Mouse (Mus musculus): Measurements from ENCODE around the gene Nck2. TPM values are rescaled to one million over a fixed set of nuclear protein-coding genes. Genes with fewer than 3 reads are reported as not detected.
"Not testable (repeated sequence)": the region's sequence is repeated elsewhere in the genome, so short reads cannot be mapped to it uniquely, and the experiment has no call there.

The Nck2 gene
- polyA plus RNA-seq, 1 experiment from 2014 or later = 40.9 TPM

DNA sequence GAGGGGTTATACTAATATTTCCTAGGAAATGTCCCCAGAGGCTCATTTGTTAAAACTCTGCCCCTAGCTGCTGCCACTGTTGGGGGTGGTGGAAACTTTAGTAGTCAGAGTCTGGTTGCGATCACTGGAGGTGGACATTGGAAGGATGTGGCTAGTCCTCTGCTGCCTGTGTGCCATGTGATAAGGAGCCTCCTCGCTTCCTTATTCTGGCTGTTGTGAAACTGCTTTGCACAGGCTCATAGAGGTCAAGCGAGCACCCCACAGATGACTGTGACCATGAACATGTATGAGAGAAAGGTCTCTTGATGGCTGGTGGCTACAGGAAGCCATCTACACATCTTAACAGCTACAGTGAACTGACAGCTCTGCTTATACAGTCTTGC, 76.6 kb downstream of the Nck2 start:
- no peaks in the 10 kb centered on the region for H3K36me3 ChIP-seq (replicated peaks)
- WGBS = 92% methylated on average over 3 of the region's 3 CpGs
- no peak overlapping the region for H3K27ac ChIP-seq
- no peak overlapping the region for H3K9ac ChIP-seq
- no peak overlapping the region for H3K4me2 ChIP-seq
- H3K9me3 ChIP-seq = no peaks in the 10 kb centered on the region
- H3K4me3 ChIP-seq (replicated peaks) = no peak overlapping the region
- no peaks in the 10 kb centered on the region for H3K4me1 ChIP-seq
- ATAC-seq (ENCODE audit: low FRiP score) = no peak
- no peaks in the 10 kb centered on the region for H3K27me3 ChIP-seq

DNA sequence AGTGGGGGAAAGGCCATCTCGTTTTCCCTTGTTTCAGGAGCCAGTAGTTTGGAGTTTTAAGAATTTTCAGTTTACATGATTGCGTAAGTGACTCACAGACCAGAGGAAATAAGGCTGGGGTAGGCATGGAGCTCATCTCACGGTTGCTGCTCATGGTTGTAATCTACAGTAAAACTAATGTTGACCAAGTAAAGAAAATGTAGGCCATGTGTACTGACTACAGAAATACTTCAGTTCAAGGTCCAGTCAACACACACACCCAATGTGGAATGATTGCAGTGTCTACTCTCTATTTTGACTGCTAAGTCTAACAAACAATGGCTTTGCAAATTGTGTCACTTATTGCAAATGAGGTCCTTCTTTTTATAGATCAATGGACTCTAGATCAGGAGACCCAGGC, 77.1 kb downstream of the Nck2 start:
- ATAC-seq (ENCODE audit: low FRiP score) = no peak
- Histone ChIP-seq H3K27ac (no peak overlapping the region), H3K4me2 (no peak overlapping the region), H3K9ac (no peak overlapping the region), H3K4me3 (replicated peaks) (no peak overlapping the region), H3K4me1 (no peaks in the 10 kb centered on the region), H3K36me3 (replicated peaks) (no peaks in the 10 kb centered on the region), H3K9me3 (no peaks in the 10 kb centered on the region), H3K27me3 (no peaks in the 10 kb centered on the region)
- WGBS = 98% methylated on average over 3 of the region's 3 CpGs

DNA sequence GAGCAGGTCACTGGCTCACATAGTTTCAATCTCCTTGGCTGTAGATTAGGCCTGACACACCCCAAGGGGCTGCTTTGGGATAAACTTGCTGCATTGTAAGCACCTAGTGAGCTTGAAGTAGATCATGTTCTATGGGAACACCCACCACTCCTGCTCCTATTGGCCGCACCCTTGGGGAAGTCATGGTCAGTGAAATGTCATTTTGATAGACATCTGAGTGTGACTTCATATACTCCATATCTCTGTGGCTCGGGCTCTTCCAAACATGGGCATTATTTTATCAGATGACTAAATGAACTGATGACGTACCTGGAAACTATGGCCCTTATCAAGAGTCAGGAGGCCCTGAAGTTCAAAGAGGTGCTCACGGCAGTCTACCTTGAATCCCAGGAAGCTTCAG, 77.6 kb downstream of the Nck2 start:
- no peak for ATAC-seq (ENCODE audit: low FRiP score)
- Histone ChIP-seq H3K27me3 (no peaks in the 10 kb centered on the region), H3K4me2 (no peak overlapping the region), H3K27ac (no peak overlapping the region), H3K9me3 (no peaks in the 10 kb centered on the region), H3K36me3 (replicated peaks) (no peaks in the 10 kb centered on the region), H3K4me1 (no peaks in the 10 kb centered on the region), H3K4me3 (replicated peaks) (no peak overlapping the region), H3K9ac (no peak overlapping the region)
- 93% methylated on average over 4 of the region's 4 CpGs for WGBS

DNA sequence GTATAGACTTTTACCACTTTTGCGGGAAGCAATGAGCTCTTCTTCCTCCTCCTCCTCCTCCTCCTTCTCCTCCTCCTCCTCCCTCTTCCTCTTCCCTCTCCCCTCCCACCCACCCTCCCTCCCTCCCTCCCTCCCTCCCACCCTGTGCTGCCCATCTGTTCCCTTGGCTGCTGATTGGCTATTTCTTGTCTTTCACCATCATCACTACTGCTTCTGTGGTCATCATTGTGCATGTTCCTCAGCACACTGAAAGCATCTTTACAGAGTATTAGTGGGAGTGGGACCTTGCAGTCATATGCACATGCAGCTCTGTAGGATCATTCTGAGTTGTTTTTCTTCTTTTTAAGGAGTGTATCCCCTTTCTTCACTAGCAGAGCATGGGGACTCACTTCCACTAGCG, 78.6 kb downstream of the Nck2 start:
- Histone ChIP-seq H3K9ac (no peak overlapping the region), H3K27ac (no peak overlapping the region), H3K4me1 (no peaks in the 10 kb centered on the region), H3K36me3 (replicated peaks) (no peaks in the 10 kb centered on the region), H3K4me2 (no peak overlapping the region), H3K4me3 (replicated peaks) (no peak overlapping the region), H3K9me3 (no peaks in the 10 kb centered on the region), H3K27me3 (no peaks in the 10 kb centered on the region)
- no peak for ATAC-seq (ENCODE audit: low FRiP score)
- WGBS = 86% methylated on average over 2 of the region's 2 CpGs

DNA sequence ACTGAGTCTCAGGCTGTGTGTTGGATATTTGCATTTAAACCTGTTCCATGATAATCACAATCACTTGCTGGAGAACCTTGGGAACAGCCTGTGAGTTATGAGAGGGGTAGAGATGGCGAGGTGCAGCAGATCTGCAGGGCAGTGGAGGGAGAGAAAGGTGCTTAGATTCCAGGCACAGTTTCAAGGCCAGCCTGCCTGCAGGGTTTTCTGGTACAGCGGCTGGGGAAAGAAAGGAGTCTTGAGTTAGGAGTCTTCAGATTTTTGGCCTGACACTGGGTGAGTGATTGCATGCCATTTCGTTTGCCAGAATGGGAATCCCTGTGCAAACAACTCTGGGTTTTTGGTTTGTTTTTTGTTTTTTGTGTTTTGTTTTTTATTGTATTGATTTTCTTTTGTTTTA, 80.0 kb downstream of the Nck2 start:
- H3K4me1 ChIP-seq = no peaks in the 10 kb centered on the region
- no peak overlapping the region for H3K4me3 ChIP-seq (replicated peaks)
- no peak overlapping the region for H3K27ac ChIP-seq
- no peak for ATAC-seq (ENCODE audit: low FRiP score)
- H3K27me3 ChIP-seq = no peaks in the 10 kb centered on the region
- H3K9me3 ChIP-seq = no peaks in the 10 kb centered on the region
- H3K9ac ChIP-seq = no peak overlapping the region
- H3K36me3 ChIP-seq (replicated peaks) = no peaks in the 10 kb centered on the region
- no peak overlapping the region for H3K4me2 ChIP-seq
- WGBS = 86% methylated on average over 3 of the region's 3 CpGs

GRCm38 (mm10) chr1:43528275-43528674, 83.9 kb downstream of the Nck2 start:
- WGBS = 95% methylated on average over 2 of the region's 2 CpGs
- no peak for ATAC-seq (ENCODE audit: low FRiP score)
- no peak overlapping the region for H3K4me2 ChIP-seq

DNA sequence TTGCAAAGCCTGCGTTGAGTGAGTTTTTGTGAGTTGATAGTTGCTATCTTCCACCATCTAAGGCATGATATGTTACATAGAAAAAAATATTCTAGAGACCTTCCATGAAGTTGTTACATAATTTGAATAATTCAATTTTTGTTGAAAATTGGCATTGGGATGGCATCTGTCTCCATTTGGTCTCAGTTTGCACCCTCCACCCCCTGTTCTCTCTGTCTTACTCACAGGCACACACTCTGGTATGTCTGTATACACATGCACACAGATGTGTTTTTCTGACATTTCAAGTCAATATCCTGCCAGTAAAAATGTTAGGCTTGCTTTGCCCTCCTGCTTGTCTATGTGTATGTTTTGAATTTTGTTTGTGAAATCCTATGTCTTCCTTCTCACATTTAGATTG, 84.7 kb downstream of the Nck2 start:
- Histone ChIP-seq H3K4me1 (0 out of 2 replicates have a peak, but pooled peaks cover 2% of the 10 kb centered on the region), H3K36me3 (replicated peaks) (no peaks in the 10 kb centered on the region), H3K4me3 (replicated peaks) (no peak overlapping the region), H3K4me2 (no peak overlapping the region), H3K27me3 (no peaks in the 10 kb centered on the region), H3K27ac (no peak overlapping the region), H3K9ac (no peak overlapping the region), H3K9me3 (no peaks in the 10 kb centered on the region)
- no peak for ATAC-seq (ENCODE audit: low FRiP score)
- 98% methylated on average over 1 of the region's 1 CpGs for WGBS

More at GRCm38 (mm10) chr1:43528275-43528674, 83.9 kb downstream of the Nck2 start:
- H3K27me3 ChIP-seq = no peaks in the 10 kb centered on the region
- H3K4me1 ChIP-seq = 0 out of 2 replicates have a peak, but pooled peaks cover 2% of the 10 kb centered on the region
- no peak overlapping the region for H3K27ac ChIP-seq
- no peaks in the 10 kb centered on the region for H3K36me3 ChIP-seq (replicated peaks)
- no peak overlapping the region for H3K4me3 ChIP-seq (replicated peaks)
- no peak overlapping the region for H3K9ac ChIP-seq
- H3K9me3 ChIP-seq = no peaks in the 10 kb centered on the region

DNA sequence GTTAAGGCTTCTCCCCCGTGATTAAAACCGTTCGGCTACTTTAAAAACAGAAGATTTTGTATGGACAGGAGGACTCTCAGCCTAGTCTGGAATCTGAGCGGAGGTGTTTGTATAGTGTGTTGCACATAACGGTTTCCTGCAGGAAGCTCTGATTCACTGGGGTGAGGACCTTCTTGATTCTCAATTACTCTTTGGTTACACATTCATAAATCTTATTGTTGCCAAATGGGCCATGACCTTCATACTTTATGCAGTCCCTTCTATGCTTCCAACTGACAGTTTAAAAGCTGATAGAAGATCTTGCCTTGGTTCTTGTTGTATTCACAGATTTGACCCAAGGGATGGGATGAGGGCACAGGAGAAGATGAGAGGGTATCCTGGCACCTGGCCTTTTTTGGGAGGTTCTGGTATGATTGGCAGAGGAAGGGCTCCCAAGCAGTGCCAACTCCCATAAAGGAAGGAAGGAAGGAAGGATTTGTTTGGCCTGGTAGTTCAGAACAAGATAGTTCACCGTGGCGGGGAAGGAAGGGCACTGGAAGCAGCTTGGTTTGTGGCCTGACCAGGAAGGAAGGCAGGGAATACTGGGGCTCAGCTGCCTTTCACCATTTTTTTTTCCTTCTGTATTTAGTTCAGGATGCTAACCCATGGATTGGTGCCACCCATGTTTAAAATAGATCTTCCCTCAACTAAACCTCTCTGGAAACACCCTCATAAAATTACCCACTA, 86.1 kb downstream of the Nck2 start:
- Histone ChIP-seq H3K4me1 (0 out of 2 replicates have a peak, but pooled peaks cover 2% of the 10 kb centered on the region), H3K4me3 (replicated peaks) (no peak overlapping the region), H3K27ac (no peak overlapping the region), H3K9ac (no peak overlapping the region), H3K36me3 (replicated peaks) (no peaks in the 10 kb centered on the region; the same call in 1 of the 2 replicates), H3K4me2 (no peak overlapping the region), H3K27me3 (no peaks in the 10 kb centered on the region), H3K9me3 (no peaks in the 10 kb centered on the region)
- ATAC-seq (ENCODE audit: low FRiP score) = no peak
- WGBS = 87% methylated on average over 7 of the region's 7 CpGs

- H3K27me3 ChIP-seq = no peaks in the 10 kb centered on the region
- no peak overlapping the region for H3K27ac ChIP-seq
- H3K4me3 ChIP-seq (replicated peaks) = no peak overlapping the region
- H3K9me3 ChIP-seq = no peaks in the 10 kb centered on the region
- H3K4me1 ChIP-seq = 0 out of 2 replicates have a peak, but pooled peaks cover 2% of the 10 kb centered on the region
- WGBS = 90% methylated on average over 7 of the region's 7 CpGs
- ATAC-seq (ENCODE audit: low FRiP score) = no peak
- no peak overlapping the region for H3K9ac ChIP-seq
- H3K4me2 ChIP-seq = no peak overlapping the region
- no peaks in the 10 kb centered on the region; the same call in 1 of the 2 replicates for H3K36me3 ChIP-seq (replicated peaks)
These were observed 86.9 kb downstream of the Nck2 start for GRCm38 (mm10) chr1:43531307-43531706.

DNA sequence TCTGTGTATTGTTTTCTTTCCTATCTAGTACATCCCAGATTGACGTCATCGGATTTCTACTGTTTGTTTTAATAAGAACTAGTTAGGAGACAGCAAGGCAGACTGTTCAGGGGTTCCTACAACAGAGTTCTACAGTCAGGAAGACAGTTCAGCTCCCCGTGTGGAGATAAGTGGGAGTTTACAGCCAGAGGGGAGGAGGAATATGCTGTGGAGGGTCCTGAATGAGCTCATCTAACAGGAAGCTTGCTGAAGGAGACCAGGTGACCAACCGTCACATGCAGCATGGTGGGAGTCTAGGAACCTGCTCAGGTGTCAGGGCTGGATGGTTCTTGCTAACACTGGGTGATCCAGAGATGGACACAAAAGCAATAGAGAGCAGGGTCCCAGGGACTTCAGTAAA, 87.9 kb downstream of the Nck2 start:
- no peak for ATAC-seq (ENCODE audit: low FRiP score)
- no peaks in the 10 kb centered on the region for H3K27me3 ChIP-seq
- WGBS = 81% methylated on average over 4 of the region's 4 CpGs

DNA sequence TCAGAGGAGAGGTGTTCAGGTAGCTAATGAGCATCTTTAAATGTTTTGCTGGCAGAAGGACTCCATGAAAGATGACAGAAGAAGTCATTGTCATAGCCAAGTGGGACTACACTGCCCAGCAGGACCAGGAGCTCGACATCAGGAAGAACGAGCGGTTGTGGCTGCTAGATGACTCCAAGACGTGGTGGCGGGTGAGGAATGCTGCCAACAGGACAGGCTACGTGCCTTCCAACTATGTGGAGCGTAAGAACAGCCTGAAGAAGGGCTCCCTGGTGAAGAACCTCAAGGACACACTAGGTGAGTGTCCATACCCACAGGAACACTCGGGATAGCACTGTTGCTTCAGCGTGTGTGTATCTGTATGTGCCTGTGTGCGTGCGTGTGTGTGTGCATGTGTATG, 89.1 kb downstream of the Nck2 start:
- H3K27me3 ChIP-seq; H3K4me1 ChIP-seq; H3K4me3 ChIP-seq (replicated peaks); H3K9ac ChIP-seq; H3K27ac ChIP-seq; H3K4me2 ChIP-seq; H3K9me3 ChIP-seq; ATAC-seq (ENCODE audit: low FRiP score); H3K36me3 ChIP-seq (replicated peaks): not testable (repeated sequence)
- 93% methylated on average over 11 of the region's 11 CpGs for WGBS

More for the DNA sequence above, 87.9 kb downstream of the Nck2 start:
- Histone ChIP-seq H3K4me3 (replicated peaks) (no peak overlapping the region), H3K4me2 (no peak overlapping the region), H3K36me3 (replicated peaks) (peaks cover 2% of the 10 kb centered on the region; the same call in 1 of the 2 replicates), H3K4me1 (0 out of 2 replicates have a peak, but pooled peaks cover 2% of the 10 kb centered on the region), H3K27ac (no peak overlapping the region), H3K9ac (no peak overlapping the region), H3K9me3 (no peaks in the 10 kb centered on the region)

GRCm38 (mm10) chr1:43534060-43534760, 89.8 kb downstream of the Nck2 start:
- H3K4me3 ChIP-seq (replicated peaks) = no peak overlapping the region
- H3K27me3 ChIP-seq = no peaks in the 10 kb centered on the region
- 0 out of 2 replicates have a peak, but pooled peaks cover 2% of the 10 kb centered on the region for H3K4me1 ChIP-seq
- ATAC-seq (ENCODE audit: low FRiP score) = no peak
- H3K27ac ChIP-seq = no peak overlapping the region
- peaks cover 2% of the 10 kb centered on the region; the same call in 1 of the 2 replicates for H3K36me3 ChIP-seq (replicated peaks)
- H3K9me3 ChIP-seq = no peaks in the 10 kb centered on the region
- H3K4me2 ChIP-seq = no peak overlapping the region
- no peak overlapping the region for H3K9ac ChIP-seq
- WGBS = 82% methylated on average over 5 of the region's 5 CpGs
